Mouse (Mus musculus): ENCODE measurements at regions not wholly inside any gene's neighbourhood (a gene's known extent, or its start where the extent isn't known, plus 50 kb on each side); places are given as distances from the start of the nearest gene placed in this dataset.

- Histone ChIP-seq H3K4me1 (ENCODE audit: control insufficient read depth, insufficient read depth, low read length) (no peaks in the 10 kb centered on the region), H3K9ac (ENCODE audit: low read length) (no peak overlapping the region), H3K4me3 (ENCODE audit: low read depth, low read length) (no peak overlapping the region), H3K9me3 (replicated peaks; ENCODE audit: control insufficient read depth, low read length) (no peaks in the 10 kb centered on the region), H3K27ac (ENCODE audit: low read depth, low read length) (no peak overlapping the region), H3K4me2 (ENCODE audit: low read length) (no peak overlapping the region), H3K36me3 (ENCODE audit: control insufficient read depth, insufficient read depth, low read length) (no peaks in the 10 kb centered on the region), H3K27me3 (replicated peaks; ENCODE audit: control insufficient read depth, insufficient read depth, low read length) (no peaks in the 10 kb centered on the region)
- WGBS = 88% methylated on average over 3 of the region's 3 CpGs
- DNase-seq (ENCODE audit: low spot score) (no peak), ATAC-seq (no peak)
Observed at GRCm38 (mm10) chr14:100359881-100360280, 75.4 kb upstream of the Klf12 start.

DNA sequence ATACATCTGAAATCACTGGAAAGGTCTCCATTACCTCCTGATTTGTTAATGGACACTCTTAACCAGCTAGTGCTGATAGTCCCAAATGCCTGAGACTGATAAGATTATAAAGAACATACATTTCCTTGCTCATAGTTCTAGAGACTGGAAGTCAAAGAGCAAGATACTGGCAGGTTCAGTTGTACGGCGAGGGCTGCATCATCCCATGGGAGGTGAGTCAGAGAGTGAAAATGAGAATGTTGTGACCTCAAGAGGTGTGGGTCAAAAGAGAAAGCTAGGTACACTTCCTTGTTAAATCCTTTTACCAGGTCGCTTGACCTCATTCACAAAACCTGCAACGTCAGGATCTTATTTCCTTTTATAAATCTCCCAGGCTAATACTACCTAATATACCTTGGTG, 72.7 kb upstream of the Klf12 start:
- H3K36me3 ChIP-seq (ENCODE audit: control insufficient read depth, insufficient read depth, low read length) = no peaks in the 10 kb centered on the region
- H3K9me3 ChIP-seq (replicated peaks; ENCODE audit: control insufficient read depth, low read length) = no peaks in the 10 kb centered on the region
- no peaks in the 10 kb centered on the region for H3K4me1 ChIP-seq (ENCODE audit: control insufficient read depth, insufficient read depth, low read length)
- no peak overlapping the region for H3K4me3 ChIP-seq (ENCODE audit: low read depth, low read length)
- ATAC-seq (no peak), DNase-seq (ENCODE audit: low spot score) (no peak)
- no peak overlapping the region for H3K27ac ChIP-seq (ENCODE audit: low read depth, low read length)
- no peaks in the 10 kb centered on the region for H3K27me3 ChIP-seq (replicated peaks; ENCODE audit: control insufficient read depth, insufficient read depth, low read length)
- WGBS = 87% methylated on average over 4 of the region's 4 CpGs
- H3K9ac ChIP-seq (ENCODE audit: low read length) = no peak overlapping the region
- H3K4me2 ChIP-seq (ENCODE audit: low read length) = no peak overlapping the region

- Histone ChIP-seq H3K27me3 (replicated peaks; ENCODE audit: control insufficient read depth, insufficient read depth, low read length) (no peaks in the 10 kb centered on the region), H3K4me2 (ENCODE audit: low read length) (no peak overlapping the region), H3K36me3 (ENCODE audit: control insufficient read depth, insufficient read depth, low read length) (no peaks in the 10 kb centered on the region), H3K27ac (ENCODE audit: low read depth, low read length) (no peak overlapping the region), H3K9me3 (replicated peaks; ENCODE audit: control insufficient read depth, low read length) (no peaks in the 10 kb centered on the region), H3K4me1 (ENCODE audit: control insufficient read depth, insufficient read depth, low read length) (no peaks in the 10 kb centered on the region), H3K9ac (ENCODE audit: low read length) (no peak overlapping the region), H3K4me3 (ENCODE audit: low read depth, low read length) (no peak overlapping the region)
- DNase-seq (ENCODE audit: low spot score) (no peak), ATAC-seq (no peak)
- 85% methylated on average over 4 of the region's 4 CpGs for WGBS
Observed at GRCm38 (mm10) chr14:100353508-100353907, 69.0 kb upstream of the Klf12 start.

DNA sequence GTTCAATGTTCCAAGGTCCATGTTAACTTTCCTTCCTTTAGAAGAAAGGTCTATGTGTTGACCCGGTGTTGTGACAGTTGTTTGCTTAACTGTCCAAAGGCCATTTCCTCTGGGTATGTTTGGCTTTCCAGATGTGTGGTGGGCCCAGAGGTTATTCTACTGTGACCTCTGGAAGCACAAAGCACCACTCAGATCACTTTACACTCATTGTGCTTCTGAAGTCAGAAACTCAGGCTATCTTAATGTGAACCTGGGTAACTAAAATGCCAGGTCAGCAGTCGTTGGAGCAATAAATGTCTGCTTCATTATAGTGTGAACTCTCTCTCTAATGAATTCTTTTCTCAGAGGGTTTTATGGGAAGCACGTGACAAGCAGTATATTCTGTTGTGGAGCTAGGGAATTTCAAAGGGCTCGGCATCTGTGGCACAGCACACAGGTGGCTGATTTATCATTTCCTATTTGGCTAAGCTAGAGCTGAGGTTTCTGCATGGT, 68.5 kb upstream of the Klf12 start:
- ATAC-seq (no peak), DNase-seq (ENCODE audit: low spot score) (no peak)
- no peaks in the 10 kb centered on the region for H3K9me3 ChIP-seq (replicated peaks; ENCODE audit: control insufficient read depth, low read length)
- H3K4me1 ChIP-seq (ENCODE audit: control insufficient read depth, insufficient read depth, low read length) = no peaks in the 10 kb centered on the region
- WGBS = 47% methylated on average over 4 of the region's 4 CpGs
- H3K9ac ChIP-seq (ENCODE audit: low read length) = no peak overlapping the region
- no peak overlapping the region for H3K4me2 ChIP-seq (ENCODE audit: low read length)
- no peak overlapping the region for H3K4me3 ChIP-seq (ENCODE audit: low read depth, low read length)
- H3K27ac ChIP-seq (ENCODE audit: low read depth, low read length) = no peak overlapping the region
- no peaks in the 10 kb centered on the region for H3K27me3 ChIP-seq (replicated peaks; ENCODE audit: control insufficient read depth, insufficient read depth, low read length)
- H3K36me3 ChIP-seq (ENCODE audit: control insufficient read depth, insufficient read depth, low read length) = no peaks in the 10 kb centered on the region

- 95% methylated on average over 7 of the region's 7 CpGs for WGBS
- H3K4me2 ChIP-seq (ENCODE audit: low read length) = no peak overlapping the region
- no peak overlapping the region for H3K4me3 ChIP-seq (ENCODE audit: low read depth, low read length)
- no peak for ATAC-seq
- H3K9me3 ChIP-seq (replicated peaks; ENCODE audit: control insufficient read depth, low read length) = no peaks in the 10 kb centered on the region
- H3K27ac ChIP-seq (ENCODE audit: low read depth, low read length) = no peak overlapping the region
- no peaks in the 10 kb centered on the region for H3K4me1 ChIP-seq (ENCODE audit: control insufficient read depth, insufficient read depth, low read length)
- no peak overlapping the region for H3K9ac ChIP-seq (ENCODE audit: low read length)
- H3K36me3 ChIP-seq (ENCODE audit: control insufficient read depth, insufficient read depth, low read length) = no peaks in the 10 kb centered on the region
- no peaks in the 10 kb centered on the region for H3K27me3 ChIP-seq (replicated peaks; ENCODE audit: control insufficient read depth, insufficient read depth, low read length)
- DNase-seq (ENCODE audit: low spot score) = no peak
Observed at GRCm38 (mm10) chr14:100351004-100351403, 66.5 kb upstream of the Klf12 start.

DNA sequence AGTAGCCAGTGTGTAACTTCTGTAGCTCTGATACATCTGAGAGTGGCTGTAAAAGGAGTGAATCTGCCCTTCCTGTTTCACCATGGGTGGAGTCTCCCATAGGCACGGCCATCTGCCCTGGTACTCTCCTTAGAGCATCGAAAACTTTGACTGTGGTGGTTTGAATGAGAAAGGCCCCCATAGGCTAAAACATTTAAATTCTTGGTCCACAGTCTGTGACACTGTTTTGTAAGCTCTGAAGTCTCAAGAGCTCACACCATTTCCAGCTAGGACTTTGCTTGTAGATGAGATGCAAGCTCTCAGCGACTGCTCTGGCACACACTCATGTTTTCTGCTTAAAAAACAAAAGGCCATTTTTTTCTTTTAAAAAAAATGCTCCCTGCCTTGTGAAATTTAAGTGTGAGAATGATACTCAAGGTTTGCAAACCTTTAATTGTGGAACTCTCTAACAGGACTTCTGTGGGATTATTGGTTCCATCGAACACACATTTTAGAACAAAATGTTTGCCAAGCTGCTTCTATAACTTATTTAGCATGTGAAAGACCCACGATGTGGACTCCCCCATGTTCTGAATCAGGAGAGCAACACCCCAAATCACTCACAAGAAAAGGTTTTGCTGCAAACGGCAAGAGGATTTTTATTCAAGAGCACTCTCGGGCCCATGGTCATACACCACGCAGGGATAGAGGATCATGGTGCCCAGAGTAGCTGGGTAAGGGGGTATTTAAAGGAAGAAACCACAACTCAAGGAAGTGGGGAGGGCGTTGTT, 65.7 kb upstream of the Klf12 start:
- Histone ChIP-seq H3K27ac (ENCODE audit: low read depth, low read length) (no peak overlapping the region), H3K4me3 (ENCODE audit: low read depth, low read length) (no peak overlapping the region), H3K4me2 (ENCODE audit: low read length) (no peak overlapping the region), H3K36me3 (ENCODE audit: control insufficient read depth, insufficient read depth, low read length) (no peaks in the 10 kb centered on the region), H3K9ac (ENCODE audit: low read length) (no peak overlapping the region), H3K27me3 (replicated peaks; ENCODE audit: control insufficient read depth, insufficient read depth, low read length) (no peaks in the 10 kb centered on the region), H3K4me1 (ENCODE audit: control insufficient read depth, insufficient read depth, low read length) (no peaks in the 10 kb centered on the region), H3K9me3 (replicated peaks; ENCODE audit: control insufficient read depth, low read length) (no peaks in the 10 kb centered on the region)
- DNase-seq (ENCODE audit: low spot score) (no peak), ATAC-seq (no peak)
- WGBS = 81% methylated on average over 9 of the region's 9 CpGs

GRCm38 (mm10) chr14:100348336-100349164, 64.1 kb upstream of the Klf12 start:
- Histone ChIP-seq H3K27ac (ENCODE audit: low read depth, low read length) (no peak overlapping the region), H3K4me1 (ENCODE audit: control insufficient read depth, insufficient read depth, low read length) (no peaks in the 10 kb centered on the region), H3K9ac (ENCODE audit: low read length) (no peak overlapping the region), H3K4me3 (ENCODE audit: low read depth, low read length) (no peak overlapping the region), H3K4me2 (ENCODE audit: low read length) (no peak overlapping the region), H3K27me3 (replicated peaks; ENCODE audit: control insufficient read depth, insufficient read depth, low read length) (no peaks in the 10 kb centered on the region), H3K36me3 (ENCODE audit: control insufficient read depth, insufficient read depth, low read length) (no peaks in the 10 kb centered on the region), H3K9me3 (replicated peaks; ENCODE audit: control insufficient read depth, low read length) (no peaks in the 10 kb centered on the region)
- 83% methylated on average over 4 of the region's 4 CpGs for WGBS
- DNase-seq (ENCODE audit: low spot score) (peak; percentile 34), ATAC-seq (peak; percentile 61; the same call in 1 of the 2 replicates)

- Histone ChIP-seq H3K9ac (ENCODE audit: low read length) (no peak overlapping the region), H3K4me3 (ENCODE audit: low read depth, low read length) (no peak overlapping the region), H3K36me3 (ENCODE audit: control insufficient read depth, insufficient read depth, low read length) (no peaks in the 10 kb centered on the region), H3K4me1 (ENCODE audit: control insufficient read depth, insufficient read depth, low read length) (no peaks in the 10 kb centered on the region), H3K27ac (ENCODE audit: low read depth, low read length) (no peak overlapping the region), H3K9me3 (replicated peaks; ENCODE audit: control insufficient read depth, low read length) (no peaks in the 10 kb centered on the region), H3K4me2 (ENCODE audit: low read length) (no peak overlapping the region), H3K27me3 (replicated peaks; ENCODE audit: control insufficient read depth, insufficient read depth, low read length) (no peaks in the 10 kb centered on the region)
- DNase-seq (ENCODE audit: low spot score) = no peak
- ATAC-seq = no peak
- WGBS = 90% methylated on average over 4 of the region's 4 CpGs
Observed at GRCm38 (mm10) chr14:100336926-100337325, 52.4 kb upstream of the Klf12 start.

All from forebrain, embryonic 14.5 days (tissue).